Mouse (Mus musculus) kidney, adult 2 months (tissue): Measurements from ENCODE around the gene Slamf9.

Experiments used
- CTCF ChIP-seq: fragments of 200-500 bp; conservative IDR thresholded peaks from 2 replicates; pipeline ENCODE4 v1.5.1; 2011; ENCODE audit warnings: low read depth, mild to moderate bottlenecking, control low read depth, low read length, moderate library complexity, mixed read lengths; ENCODE audit not compliant: insufficient read depth, insufficient read length
- POLR2A ChIP-seq: fragments of 200-500 bp; IDR thresholded peaks from one replicate; pipeline ENCODE4 v1.6.1; 2011; ENCODE audit warnings: low read depth, low read length, control low read depth

DNA sequence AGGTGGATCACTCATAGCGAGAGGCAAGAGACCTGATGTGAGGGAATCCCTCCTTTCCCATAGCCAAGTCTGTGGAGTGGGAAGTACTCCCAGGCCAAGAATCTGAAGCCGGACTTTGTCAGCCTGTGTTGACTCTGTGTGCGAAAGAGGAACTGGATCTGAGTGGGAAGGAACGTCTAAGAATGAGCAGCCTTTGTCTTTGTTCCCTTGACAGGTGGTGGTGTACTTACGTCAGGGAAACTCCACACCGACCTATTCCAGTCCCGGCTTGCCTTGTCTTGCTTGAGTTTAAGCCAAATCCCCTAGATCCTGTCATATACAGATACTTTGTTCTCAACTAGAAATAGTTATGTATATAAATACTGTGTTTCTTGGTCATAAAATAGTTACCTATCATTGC lies 47.4 kb downstream of the Slamf9 start:
- TF ChIP-seq CTCF, result no peak
- TF ChIP-seq POLR2A, result no peak
